Mouse (Mus musculus) lung, adult 2 months (tissue): ENCODE results near the gene Zfp276. TPM values are rescaled to one million over a fixed set of nuclear protein-coding genes. Genes with fewer than 3 reads are reported as not detected.
"Not testable (repeated sequence)": the region's sequence is repeated elsewhere in the genome, so short reads cannot be mapped to it uniquely, and the experiment has no call there.

Experiments used
- DNase-seq: peaks from one replicate; pipeline ENCODE4 v3.0.0; 2022
- H3K4me1 ChIP-seq: fragments of 200-500 bp; 2 replicates; pipeline ENCODE4 v1.6.1; 2011; ENCODE audit warnings: low read length; ENCODE audit not compliant: control insufficient read depth, insufficient read depth
- H3K4me3 ChIP-seq: fragments of 200-500 bp; replicated peaks from 2 replicates; pipeline ENCODE3; 2011; ENCODE audit warnings: low read depth, mild to moderate bottlenecking, control low read depth, low read length; ENCODE audit errors: extremely low read depth
- CTCF ChIP-seq: fragments of 200-500 bp; IDR thresholded peaks from 2 replicates; pipeline ENCODE4 v1.5.1; 2011; ENCODE audit warnings: mild to moderate bottlenecking, low read length, control low read depth; ENCODE audit not compliant: insufficient read depth
- POLR2A ChIP-seq: fragments of 200-500 bp; IDR thresholded peaks from 2 replicates; pipeline ENCODE4 v1.6.1; 2011; ENCODE audit warnings: low read depth, mild to moderate bottlenecking, control low read depth, low read length, borderline replicate concordance; ENCODE audit errors: extremely low read depth
- WGBS: fragments of 180-500 bp; shearing (Covaris S2); methylation state at CpG from one replicate; pipeline ENCODE4 v1.1.7; 2018; 5-methylcytosine and 5-hydroxymethylcytosine counted together
- polyA plus RNA-seq: library from polyadenylated mRNA; depleted of rRNA; stranded (reverse); fragments of >200 nt; gene quantifications from 2 replicates; pipeline ENCODE4 v1.2.3, GENCODE M21; 2012

Zfp276 gene
- polyA plus RNA-seq, 1 experiment, result 34.1 TPM

DNA sequence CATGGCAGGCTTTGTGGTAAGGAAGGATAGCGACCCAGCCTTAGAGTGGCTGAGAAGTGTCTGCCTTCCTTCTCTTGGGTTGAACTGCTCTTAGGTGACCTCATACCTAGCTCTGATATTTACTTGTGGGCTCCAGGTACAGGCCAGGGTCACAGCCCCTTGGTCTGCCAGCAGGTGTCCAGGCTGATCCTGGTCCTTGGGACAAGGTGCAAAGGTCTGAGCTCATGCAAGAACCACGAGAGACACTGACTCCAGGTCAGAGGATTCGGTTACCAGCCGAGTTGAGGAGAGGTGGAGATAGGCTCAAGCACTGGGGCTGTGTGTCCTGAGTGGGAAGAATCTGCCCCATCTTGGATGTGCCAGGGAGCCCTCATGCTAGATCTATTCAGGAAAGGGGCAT lies 9.6 kb upstream of the Zfp276 start:
- Histone ChIP-seq H3K4me3 (no peak overlapping the region), H3K4me1 (no peaks in the 10 kb centered on the region)
- WGBS, result 83% methylated on average over 4 of the region's 4 CpGs
- DNase-seq, result no peak
- no peak for TF ChIP-seq POLR2A
- no peak for TF ChIP-seq CTCF

DNA sequence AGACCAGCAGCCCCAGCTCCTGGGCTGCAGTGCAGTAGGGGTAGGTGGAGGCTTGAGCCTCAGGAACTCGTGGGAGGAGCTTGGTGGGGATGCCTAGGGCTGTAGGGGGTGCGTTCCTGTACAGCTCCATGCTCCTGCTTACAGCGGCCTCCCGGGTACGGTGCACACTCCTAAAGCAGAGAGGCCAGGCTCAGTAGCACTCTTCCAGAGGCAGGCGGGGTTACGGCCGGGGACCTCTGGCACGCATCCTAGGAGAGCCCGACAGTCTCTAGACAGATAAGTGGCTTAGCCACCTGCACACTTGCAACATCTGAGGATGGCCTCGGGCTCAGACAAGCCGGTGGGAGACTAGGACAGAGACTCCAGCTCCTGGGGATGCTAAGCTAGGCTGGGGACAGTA lies 8.5 kb upstream of the Zfp276 start:
- no peak for DNase-seq
- no peak for TF ChIP-seq POLR2A
- TF ChIP-seq CTCF, result no peak
- Histone ChIP-seq H3K4me3 (no peak overlapping the region), H3K4me1 (no peaks in the 10 kb centered on the region)
- 89% methylated on average over 12 of the region's 12 CpGs for WGBS

DNA sequence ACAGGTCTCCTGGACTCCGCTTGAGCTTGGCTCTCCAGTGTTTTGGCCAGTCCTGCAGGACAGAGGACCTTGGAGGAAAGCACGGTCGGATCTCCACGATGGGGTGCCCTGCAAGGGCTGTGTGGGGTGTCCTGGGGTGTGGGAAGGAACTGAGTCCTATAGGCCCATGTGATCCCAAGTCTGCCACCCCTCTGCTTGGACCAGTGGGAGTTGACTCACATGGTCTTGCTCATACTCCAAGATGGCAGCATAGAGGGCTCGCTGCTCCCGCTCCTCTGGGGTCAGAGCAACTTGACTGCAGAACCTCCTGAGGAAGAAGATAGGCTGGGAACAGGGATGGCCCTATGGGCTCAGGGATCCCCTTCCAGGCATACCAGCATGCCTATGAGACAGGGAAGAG lies 6.2 kb upstream of the Zfp276 start:
- TF ChIP-seq CTCF, result no peak
- TF ChIP-seq POLR2A, result no peak
- H3K4me3 ChIP-seq, result no peak overlapping the region
- WGBS, result 94% methylated on average over 6 of the region's 6 CpGs
- H3K4me1 ChIP-seq, result peaks cover 2% of the 10 kb centered on the region; the same call in 1 of the 2 replicates
- no peak for DNase-seq

DNA sequence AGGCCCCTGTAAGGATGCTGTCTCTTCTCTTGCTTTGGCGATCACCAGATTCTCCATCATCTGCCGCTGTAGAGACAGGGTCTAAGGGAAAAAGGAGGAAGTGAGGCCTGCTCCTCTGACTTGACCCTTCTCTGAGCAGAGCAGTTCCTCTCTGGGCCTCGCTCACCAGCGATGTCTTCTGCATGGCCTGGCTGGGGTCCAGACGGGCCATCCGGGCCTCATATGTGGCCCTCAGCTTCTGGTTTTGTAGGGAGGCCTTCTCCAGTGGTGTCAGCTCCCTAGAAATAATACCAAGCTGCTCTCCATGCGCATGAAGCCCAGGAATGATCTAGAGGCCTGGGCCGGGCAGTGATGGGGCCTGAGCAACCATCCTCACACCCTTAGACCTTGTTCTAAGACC lies 5.4 kb upstream of the Zfp276 start:
- no peak for DNase-seq
- Histone ChIP-seq H3K4me3 (no peak overlapping the region), H3K4me1 (peaks cover 5% of the 10 kb centered on the region; the same call in 1 of the 2 replicates)
- TF ChIP-seq CTCF (no peak), POLR2A (no peak)
- 83% methylated on average over 8 of the region's 8 CpGs for WGBS

DNA sequence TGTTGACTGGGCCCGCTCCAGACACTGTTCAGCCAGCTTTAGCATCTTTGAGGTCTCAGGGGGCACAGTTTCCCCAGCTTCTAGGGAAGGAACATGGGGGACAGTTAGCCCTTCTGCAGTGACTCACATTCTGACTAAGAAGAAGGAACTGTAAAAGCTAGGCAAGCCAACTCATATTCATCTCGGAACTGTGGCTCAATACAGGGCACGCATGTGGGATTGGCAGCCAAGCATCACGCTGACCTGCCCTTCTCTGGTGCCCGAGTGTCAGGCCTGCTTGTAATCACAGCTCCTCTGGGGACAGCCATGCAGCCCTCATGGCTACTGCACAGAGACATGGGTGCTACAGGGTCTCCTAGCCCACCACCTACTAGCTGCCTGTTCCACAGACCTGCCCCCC lies 3.1 kb upstream of the Zfp276 start:
- Histone ChIP-seq H3K4me1 (peaks cover 10% of the 10 kb centered on the region), H3K4me3 (no peak overlapping the region)
- TF ChIP-seq POLR2A, result no peak
- TF ChIP-seq CTCF, result no peak
- DNase-seq, result no peak
- WGBS, result 95% methylated on average over 5 of the region's 5 CpGs

DNA sequence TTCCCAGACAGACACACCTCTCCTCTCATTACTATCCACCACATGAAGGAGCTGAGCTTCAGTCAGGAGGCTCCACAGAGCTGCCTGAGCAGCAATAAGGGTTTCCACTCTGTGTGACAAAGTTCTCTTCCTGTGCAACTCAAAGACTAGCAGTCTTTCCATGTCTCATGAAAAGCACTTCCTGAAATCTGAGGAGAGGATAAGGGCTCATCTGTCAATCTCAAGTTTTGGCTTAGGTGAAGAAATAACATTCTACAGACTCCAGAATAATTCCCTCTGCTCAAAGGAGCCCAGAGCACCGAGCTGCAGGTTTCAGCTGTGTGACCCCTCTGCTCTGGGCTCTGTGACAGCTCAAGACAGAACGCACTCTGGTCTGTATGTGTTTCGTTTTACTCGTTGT lies 1.1 kb upstream of the Zfp276 start:
- WGBS, result 38% methylated on average over 4 of the region's 4 CpGs
- Histone ChIP-seq H3K4me3 (no peak overlapping the region), H3K4me1 (peaks cover 10% of the 10 kb centered on the region)
- TF ChIP-seq CTCF (no peak), POLR2A (no peak)
- DNase-seq, result no peak

DNA sequence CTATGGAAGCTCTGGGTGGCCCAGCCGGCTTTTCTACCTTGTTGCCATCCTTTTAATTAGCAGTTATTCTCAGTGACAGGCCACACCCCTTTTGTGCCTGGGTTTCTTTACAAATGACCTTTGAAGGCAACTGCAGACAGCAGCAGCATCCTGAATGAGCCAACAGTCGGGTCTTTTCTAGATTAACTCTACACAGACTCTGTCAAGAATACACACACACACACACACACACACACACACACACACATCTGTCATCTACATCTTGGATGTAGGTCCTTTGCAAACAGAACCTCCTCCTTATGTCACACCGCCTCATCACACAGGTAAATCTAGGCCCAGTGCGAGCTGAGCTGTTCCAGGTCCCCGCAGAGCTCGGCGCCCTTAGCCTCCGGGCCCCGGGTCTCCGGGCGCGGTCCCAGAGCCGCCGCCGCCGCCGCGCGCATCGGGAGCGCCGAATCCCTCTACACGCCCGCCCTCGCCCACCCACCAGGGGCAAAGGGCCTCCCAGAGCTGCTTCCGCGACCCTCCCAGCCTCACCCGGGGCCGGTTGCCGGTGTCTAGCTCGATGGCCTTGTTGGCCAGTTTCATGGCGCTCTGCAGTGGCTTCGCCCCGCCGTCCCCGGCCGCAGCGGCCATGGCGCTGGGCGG lies 420 bp upstream of the Zfp276 start:
- peaks cover 10% of the 10 kb centered on the region for H3K4me1 ChIP-seq
- no peak; the same call in 1 of the 2 replicates for TF ChIP-seq POLR2A
- no peak for TF ChIP-seq CTCF
- peak overlapping the region; percentile 88 for H3K4me3 ChIP-seq
- no peak for DNase-seq
- WGBS, result under 1% methylated on average over 40 of the region's 40 CpGs

DNA sequence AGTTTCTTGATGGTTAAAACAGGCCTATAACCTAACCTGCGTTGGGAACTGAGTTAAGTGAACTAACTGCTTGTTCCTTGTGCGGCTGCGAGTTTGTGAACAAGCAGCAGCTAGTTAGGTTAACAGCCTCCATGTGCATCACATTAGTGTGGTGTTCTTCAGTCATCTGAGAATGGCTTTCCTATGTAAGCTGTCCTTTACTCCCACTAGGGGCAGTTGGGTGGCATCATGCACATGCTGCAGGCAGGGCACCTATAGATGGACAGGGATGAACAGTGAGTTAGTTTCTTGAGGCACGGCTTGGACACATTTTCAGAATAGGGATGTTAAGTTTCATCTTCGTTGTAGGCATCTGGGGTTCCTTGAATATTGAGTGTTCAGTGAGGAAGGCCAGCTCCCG lies 1.2 kb downstream of the Zfp276 start:
- DNase-seq, result no peak
- TF ChIP-seq CTCF (no peak), POLR2A (no peak)
- 64% methylated on average over 6 of the region's 6 CpGs for WGBS
- Histone ChIP-seq H3K4me1 (peaks cover 10% of the 10 kb centered on the region), H3K4me3 (peak overlapping the region; percentile 88)

DNA sequence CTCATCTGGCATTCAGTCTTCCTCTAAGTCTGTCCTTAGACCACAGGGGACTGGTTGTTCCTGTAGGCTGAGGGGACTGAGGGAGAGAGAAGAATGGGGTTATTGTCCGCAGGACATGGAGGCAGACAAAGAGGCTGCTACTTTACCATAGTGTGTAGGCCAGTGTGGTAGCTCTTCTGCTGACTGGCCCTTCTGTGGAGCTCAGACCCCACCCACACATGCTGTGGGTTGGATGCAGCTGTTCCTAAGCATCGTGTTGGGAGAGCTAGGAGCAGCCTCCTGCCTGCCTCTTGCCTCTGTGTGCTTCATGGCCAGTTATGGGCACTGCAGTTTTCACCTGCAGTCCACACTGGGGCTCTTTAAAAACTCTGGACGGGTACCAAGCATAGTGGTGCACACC lies 3.1 kb downstream of the Zfp276 start:
- Histone ChIP-seq H3K4me3 (no peak overlapping the region), H3K4me1 (peaks cover 10% of the 10 kb centered on the region)
- no peak for TF ChIP-seq CTCF
- TF ChIP-seq POLR2A, result no peak
- no peak for DNase-seq
- 84% methylated on average over 3 of the region's 3 CpGs for WGBS

DNA sequence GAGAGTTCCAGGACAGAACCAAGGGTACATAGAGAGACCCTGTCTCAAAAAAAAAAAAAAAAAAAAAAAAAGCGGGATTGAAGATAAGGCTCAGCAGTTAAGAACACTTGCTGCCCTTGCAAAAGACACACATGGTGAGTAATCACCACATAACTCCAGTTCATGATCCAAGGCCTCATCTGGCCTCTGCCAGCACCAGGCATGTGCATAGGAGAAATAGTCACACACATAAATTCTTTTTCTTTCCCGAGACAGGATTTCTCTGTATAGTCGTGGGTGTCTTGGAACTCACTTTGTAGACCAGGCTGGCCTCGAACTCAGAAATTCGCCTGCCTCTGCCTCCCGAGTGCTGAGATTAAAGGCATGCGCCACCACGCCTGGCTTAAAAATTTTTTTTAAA lies 3.6 kb downstream of the Zfp276 start:
- DNase-seq, H3K4me3 ChIP-seq, H3K4me1 ChIP-seq: not testable (repeated sequence)
- WGBS, result 92% methylated on average over 8 of the region's 8 CpGs
